Mouse (Mus musculus): ENCODE results near the gene Eri3.

- TF ChIP-seq HCFC1 (IDR thresholded peaks at IDR 0.05; ENCODE audit: borderline replicate concordance, insufficient read depth, low read length) = no peak
- no peak for TF ChIP-seq MAFK (IDR thresholded peaks at IDR 0.05; ENCODE audit: insufficient read depth, low read depth, low read length)
- TF ChIP-seq ZC3H11A (IDR thresholded peaks at IDR 0.05; ENCODE audit: borderline replicate concordance, low read depth, low read length) = no peak
- no peak for TF ChIP-seq ZNF384 (IDR thresholded peaks at IDR 0.05; ENCODE audit: low read depth, low read length)
- TF ChIP-seq CHD2 (IDR thresholded peaks at IDR 0.05; ENCODE audit: low read depth, low read length) = no peak
Observed at GRCm38 (mm10) chr4:117537002-117537401, 13.2 kb upstream of the Eri3 start.

Data from ES-E14 (cell line).